Mouse (Mus musculus): Measurements from ENCODE around the gene Coro2a. TPM values are rescaled to one million over a fixed set of nuclear protein-coding genes. Genes with fewer than 3 reads are reported as not detected.
"Not testable (repeated sequence)": the region's sequence is repeated elsewhere in the genome, so short reads cannot be mapped to it uniquely, and the experiment has no call there.

The Coro2a gene
- polyA plus RNA-seq, 1 experiment from 2014 or later = 5.0 TPM

DNA sequence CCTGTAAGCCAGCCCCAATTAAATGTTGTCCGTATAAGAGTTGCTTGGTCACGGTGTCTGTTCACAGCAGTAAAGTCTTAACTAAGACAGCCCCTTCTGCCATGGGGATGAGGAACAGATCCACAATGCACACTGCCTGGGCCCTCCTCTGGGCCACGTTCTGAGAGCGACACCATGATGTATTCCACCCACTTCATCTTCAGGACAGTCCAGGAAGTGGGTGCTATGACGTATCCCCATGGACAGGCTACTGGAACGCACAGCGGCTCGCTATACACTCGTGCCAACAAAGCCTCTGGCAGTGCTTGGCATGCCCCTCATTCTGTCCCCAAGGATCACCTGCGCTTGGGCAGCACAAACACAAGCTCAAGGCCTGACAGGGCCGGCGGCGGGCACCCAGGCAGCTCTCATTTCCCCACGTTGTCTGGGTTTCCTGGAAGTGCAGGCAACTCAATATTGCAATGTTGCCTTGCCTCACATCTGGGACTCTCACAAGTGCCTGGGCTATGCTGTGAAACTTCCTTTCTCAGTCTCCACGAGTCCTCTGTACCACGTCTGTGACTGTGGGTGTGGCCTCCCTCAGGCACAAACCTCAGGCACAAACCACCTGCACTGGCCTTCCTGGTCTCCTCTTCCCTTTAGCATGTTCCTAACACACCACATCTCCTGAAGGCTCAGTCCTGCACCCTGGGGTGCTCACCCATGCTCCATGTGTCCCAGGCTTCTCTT lies 33.9 kb upstream of the Coro2a start:
- H3K27me3 ChIP-seq (replicated peaks; ENCODE audit: control insufficient read depth, insufficient read depth, low read length) = no peaks in the 10 kb centered on the region
- no peaks in the 10 kb centered on the region for H3K4me1 ChIP-seq (ENCODE audit: control insufficient read depth, insufficient read depth, low read length)
- no peaks in the 10 kb centered on the region for H3K36me3 ChIP-seq (ENCODE audit: control insufficient read depth, insufficient read depth, low read length)
- no peaks in the 10 kb centered on the region for H3K9me3 ChIP-seq (ENCODE audit: control insufficient read depth, low read length)
- H3K4me2 ChIP-seq (ENCODE audit: low read depth, low read length) = no peak overlapping the region
- ATAC-seq (ENCODE audit: low read depth) = no peak
- no peak overlapping the region for H3K9ac ChIP-seq (ENCODE audit: low read depth, low read length)
- 82% methylated on average over 16 of the region's 16 CpGs for WGBS
- H3K4me3 ChIP-seq (ENCODE audit: low read depth, low read length) = no peak overlapping the region
- no peak for DNase-seq (ENCODE audit: low spot score)
- H3K27ac ChIP-seq (replicated peaks; ENCODE audit: low read depth, low read length) = no peak overlapping the region

DNA sequence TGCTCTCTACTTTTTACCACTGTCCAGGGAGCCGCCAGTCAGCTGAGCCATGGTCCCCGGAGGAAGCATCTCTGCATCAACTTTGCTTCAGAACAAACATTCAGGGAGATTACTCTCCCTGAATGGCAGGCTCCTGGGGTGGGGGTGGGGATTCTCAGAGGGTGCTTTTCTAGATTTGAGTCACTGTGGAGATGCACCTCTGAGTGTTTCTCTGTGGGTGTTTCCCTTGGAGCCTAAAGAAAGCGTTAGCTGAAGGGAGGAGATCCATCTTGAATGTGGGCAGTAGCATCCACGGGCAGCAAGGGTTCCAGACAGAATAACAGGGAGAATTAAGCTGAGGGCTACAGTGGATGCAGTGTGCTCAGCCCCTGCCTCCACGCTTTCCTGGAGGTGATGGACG lies 32.9 kb upstream of the Coro2a start:
- Histone ChIP-seq H3K27me3 (replicated peaks; ENCODE audit: control insufficient read depth, insufficient read depth, low read length) (no peaks in the 10 kb centered on the region), H3K4me2 (ENCODE audit: low read depth, low read length) (no peak overlapping the region), H3K27ac (replicated peaks; ENCODE audit: low read depth, low read length) (no peak overlapping the region), H3K4me3 (ENCODE audit: low read depth, low read length) (no peak overlapping the region), H3K9ac (ENCODE audit: low read depth, low read length) (no peak overlapping the region), H3K4me1 (ENCODE audit: control insufficient read depth, insufficient read depth, low read length) (no peaks in the 10 kb centered on the region), H3K36me3 (ENCODE audit: control insufficient read depth, insufficient read depth, low read length) (no peaks in the 10 kb centered on the region), H3K9me3 (ENCODE audit: control insufficient read depth, low read length) (no peaks in the 10 kb centered on the region)
- no peak for ATAC-seq (ENCODE audit: low read depth)
- WGBS = 65% methylated on average over 6 of the region's 6 CpGs
- no peak for DNase-seq (ENCODE audit: low spot score)

DNA sequence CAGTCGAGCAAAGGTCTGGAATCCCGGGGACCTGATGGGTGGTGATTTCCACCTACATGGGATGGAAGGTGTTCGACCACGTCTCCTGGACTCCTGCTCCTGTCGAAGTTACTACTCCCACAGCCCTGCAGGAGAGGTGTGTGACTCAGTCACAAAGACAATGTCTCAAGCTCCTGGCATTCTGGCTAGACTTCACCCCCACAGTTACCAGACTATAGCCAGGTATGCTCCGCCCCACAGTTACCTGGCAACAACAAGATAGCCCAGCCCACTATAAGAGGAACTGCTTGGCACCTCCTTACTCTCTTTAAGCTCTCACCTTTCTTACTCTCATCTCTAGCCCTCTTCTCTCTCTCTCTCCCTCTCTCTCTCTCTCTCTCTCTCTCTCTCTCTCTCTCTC lies 31.6 kb upstream of the Coro2a start:
- not testable (repeated sequence) for H3K9ac ChIP-seq (ENCODE audit: low read depth, low read length); H3K27ac ChIP-seq (replicated peaks; ENCODE audit: low read depth, low read length); ATAC-seq (ENCODE audit: low read depth); H3K27me3 ChIP-seq (replicated peaks; ENCODE audit: control insufficient read depth, insufficient read depth, low read length); H3K4me1 ChIP-seq (ENCODE audit: control insufficient read depth, insufficient read depth, low read length); H3K4me2 ChIP-seq (ENCODE audit: low read depth, low read length); H3K4me3 ChIP-seq (ENCODE audit: low read depth, low read length); H3K9me3 ChIP-seq (ENCODE audit: control insufficient read depth, low read length); DNase-seq (ENCODE audit: low spot score); H3K36me3 ChIP-seq (ENCODE audit: control insufficient read depth, insufficient read depth, low read length)
- 63% methylated on average over 5 of the region's 6 CpGs for WGBS

GRCm38 (mm10) chr4:46632465-46632864 lies 30.5 kb upstream of the Coro2a start:
- ATAC-seq (ENCODE audit: low read depth) (no peak), DNase-seq (ENCODE audit: low spot score) (no peak)
- no peak overlapping the region for H3K9ac ChIP-seq (ENCODE audit: low read depth, low read length)
- H3K27me3 ChIP-seq (replicated peaks; ENCODE audit: control insufficient read depth, insufficient read depth, low read length) = no peaks in the 10 kb centered on the region
- no peak overlapping the region for H3K4me2 ChIP-seq (ENCODE audit: low read depth, low read length)
- H3K4me1 ChIP-seq (ENCODE audit: control insufficient read depth, insufficient read depth, low read length) = no peaks in the 10 kb centered on the region
- H3K4me3 ChIP-seq (ENCODE audit: low read depth, low read length) = no peak overlapping the region
- WGBS = 57% methylated on average over 2 of the region's 2 CpGs
- H3K36me3 ChIP-seq (ENCODE audit: control insufficient read depth, insufficient read depth, low read length) = no peaks in the 10 kb centered on the region
- H3K9me3 ChIP-seq (ENCODE audit: control insufficient read depth, low read length) = no peaks in the 10 kb centered on the region
- H3K27ac ChIP-seq (replicated peaks; ENCODE audit: low read depth, low read length) = no peak overlapping the region

DNA sequence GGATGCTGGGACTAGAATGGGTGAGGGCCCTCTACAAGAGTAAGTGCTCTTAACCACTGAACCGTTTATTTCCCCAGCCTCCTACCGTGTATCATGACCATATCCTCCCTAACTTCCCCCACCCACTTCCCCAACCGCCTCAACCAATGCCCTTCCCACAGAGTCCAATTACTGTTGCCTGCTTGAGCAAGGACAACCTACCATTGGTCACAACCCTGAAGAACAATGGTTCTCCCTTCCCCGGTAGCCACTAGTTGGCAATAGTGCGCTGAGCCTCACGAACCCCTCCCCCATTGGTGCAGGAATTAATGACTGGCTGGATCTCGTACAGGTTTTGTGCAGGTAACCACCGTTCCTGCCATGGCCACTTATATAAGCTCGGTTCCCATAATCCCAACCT lies 28.4 kb upstream of the Coro2a start:
- 55% methylated on average over 9 of the region's 9 CpGs for WGBS
- ATAC-seq (ENCODE audit: low read depth) (no peak), DNase-seq (ENCODE audit: low spot score) (no peak)
- H3K27ac ChIP-seq (replicated peaks; ENCODE audit: low read depth, low read length) = no peak overlapping the region
- H3K9me3 ChIP-seq (ENCODE audit: control insufficient read depth, low read length) = no peaks in the 10 kb centered on the region
- no peaks in the 10 kb centered on the region for H3K27me3 ChIP-seq (replicated peaks; ENCODE audit: control insufficient read depth, insufficient read depth, low read length)
- no peak overlapping the region for H3K9ac ChIP-seq (ENCODE audit: low read depth, low read length)
- no peaks in the 10 kb centered on the region for H3K36me3 ChIP-seq (ENCODE audit: control insufficient read depth, insufficient read depth, low read length)
- H3K4me2 ChIP-seq (ENCODE audit: low read depth, low read length) = no peak overlapping the region
- H3K4me1 ChIP-seq (ENCODE audit: control insufficient read depth, insufficient read depth, low read length) = no peaks in the 10 kb centered on the region
- no peak overlapping the region for H3K4me3 ChIP-seq (ENCODE audit: low read depth, low read length)

- Histone ChIP-seq H3K4me2 (ENCODE audit: low read depth, low read length) (no peak overlapping the region), H3K4me1 (ENCODE audit: control insufficient read depth, insufficient read depth, low read length) (no peaks in the 10 kb centered on the region), H3K9ac (ENCODE audit: low read depth, low read length) (no peak overlapping the region), H3K27ac (replicated peaks; ENCODE audit: low read depth, low read length) (no peak overlapping the region), H3K36me3 (ENCODE audit: control insufficient read depth, insufficient read depth, low read length) (no peaks in the 10 kb centered on the region), H3K27me3 (replicated peaks; ENCODE audit: control insufficient read depth, insufficient read depth, low read length) (no peaks in the 10 kb centered on the region), H3K4me3 (ENCODE audit: low read depth, low read length) (no peak overlapping the region), H3K9me3 (ENCODE audit: control insufficient read depth, low read length) (no peaks in the 10 kb centered on the region)
- DNase-seq (ENCODE audit: low spot score) (no peak), ATAC-seq (ENCODE audit: low read depth) (no peak)
- 35% methylated on average over 9 of the region's 9 CpGs for WGBS
Observed at GRCm38 (mm10) chr4:46628873-46629272, 26.9 kb upstream of the Coro2a start.

DNA sequence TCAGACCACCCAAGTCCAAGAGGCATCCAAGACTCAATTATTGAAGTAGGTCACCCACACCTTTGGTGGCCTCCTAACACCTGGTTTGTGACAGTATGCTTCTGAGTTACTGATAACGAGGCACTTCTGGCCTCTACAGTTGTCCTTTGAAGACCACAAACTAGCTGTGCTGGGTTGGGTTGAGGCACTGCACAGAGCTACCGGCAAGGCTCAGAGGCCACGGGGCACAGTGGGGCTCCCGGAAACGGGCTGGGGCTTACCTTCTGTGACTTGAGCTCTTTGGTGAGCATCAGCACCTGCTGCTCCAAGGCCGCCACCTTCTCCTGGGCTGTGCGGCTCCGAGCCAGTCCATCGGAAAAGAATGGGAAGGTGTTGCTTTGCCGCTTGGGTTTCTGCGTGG lies 26.1 kb upstream of the Coro2a start:
- Histone ChIP-seq H3K4me2 (ENCODE audit: low read depth, low read length) (no peak overlapping the region), H3K9ac (ENCODE audit: low read depth, low read length) (no peak overlapping the region), H3K4me3 (ENCODE audit: low read depth, low read length) (no peak overlapping the region), H3K36me3 (ENCODE audit: control insufficient read depth, insufficient read depth, low read length) (no peaks in the 10 kb centered on the region), H3K9me3 (ENCODE audit: control insufficient read depth, low read length) (no peaks in the 10 kb centered on the region), H3K4me1 (ENCODE audit: control insufficient read depth, insufficient read depth, low read length) (no peaks in the 10 kb centered on the region), H3K27me3 (replicated peaks; ENCODE audit: control insufficient read depth, insufficient read depth, low read length) (no peaks in the 10 kb centered on the region), H3K27ac (replicated peaks; ENCODE audit: low read depth, low read length) (no peak overlapping the region)
- ATAC-seq (ENCODE audit: low read depth) (no peak), DNase-seq (ENCODE audit: low spot score) (no peak)
- 80% methylated on average over 11 of the region's 11 CpGs for WGBS

DNA sequence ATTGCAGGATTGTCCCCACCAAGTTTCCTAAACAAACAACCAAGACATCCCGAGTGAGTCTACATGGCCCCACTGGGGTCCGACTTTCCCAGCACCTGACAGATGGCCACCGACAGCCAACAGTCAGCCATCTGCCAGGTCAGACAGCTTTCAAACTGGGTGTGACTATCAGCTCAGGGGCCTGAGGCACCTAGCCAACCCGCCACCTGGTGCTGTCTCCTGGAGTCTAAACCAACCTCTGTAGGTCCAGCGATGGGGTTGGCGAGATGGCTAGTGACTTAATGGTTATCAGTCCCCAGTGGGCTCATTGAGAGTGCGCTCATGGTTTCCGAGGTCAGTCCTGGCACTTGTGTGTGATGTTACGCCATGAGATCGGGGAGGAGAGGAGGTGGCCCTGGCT lies 23.1 kb upstream of the Coro2a start:
- WGBS = 84% methylated on average over 10 of the region's 10 CpGs

GRCm38 (mm10) chr4:46623007-46623406 lies 21.0 kb upstream of the Coro2a start:
- Histone ChIP-seq H3K9ac (ENCODE audit: low read depth, low read length) (no peak overlapping the region), H3K27ac (replicated peaks; ENCODE audit: low read depth, low read length) (no peak overlapping the region), H3K36me3 (ENCODE audit: control insufficient read depth, insufficient read depth, low read length) (no peaks in the 10 kb centered on the region), H3K9me3 (ENCODE audit: control insufficient read depth, low read length) (no peaks in the 10 kb centered on the region), H3K4me3 (ENCODE audit: low read depth, low read length) (no peak overlapping the region), H3K4me1 (ENCODE audit: control insufficient read depth, insufficient read depth, low read length) (no peaks in the 10 kb centered on the region), H3K27me3 (replicated peaks; ENCODE audit: control insufficient read depth, insufficient read depth, low read length) (no peaks in the 10 kb centered on the region), H3K4me2 (ENCODE audit: low read depth, low read length) (no peak overlapping the region)
- 86% methylated on average over 5 of the region's 5 CpGs for WGBS
- DNase-seq (ENCODE audit: low spot score) (no peak), ATAC-seq (ENCODE audit: low read depth) (no peak)

More for the DNA sequence above, 23.1 kb upstream of the Coro2a start:
- H3K9me3 ChIP-seq (ENCODE audit: control insufficient read depth, low read length) = no peaks in the 10 kb centered on the region
- H3K9ac ChIP-seq (ENCODE audit: low read depth, low read length) = no peak overlapping the region
- H3K4me3 ChIP-seq (ENCODE audit: low read depth, low read length) = no peak overlapping the region
- no peak overlapping the region for H3K4me2 ChIP-seq (ENCODE audit: low read depth, low read length)
- no peaks in the 10 kb centered on the region for H3K4me1 ChIP-seq (ENCODE audit: control insufficient read depth, insufficient read depth, low read length)
- DNase-seq (ENCODE audit: low spot score) = no peak
- no peak for ATAC-seq (ENCODE audit: low read depth)
- H3K36me3 ChIP-seq (ENCODE audit: control insufficient read depth, insufficient read depth, low read length) = no peaks in the 10 kb centered on the region
- H3K27ac ChIP-seq (replicated peaks; ENCODE audit: low read depth, low read length) = no peak overlapping the region
- H3K27me3 ChIP-seq (replicated peaks; ENCODE audit: control insufficient read depth, insufficient read depth, low read length) = no peaks in the 10 kb centered on the region

Data from embryonic facial prominence, embryonic 14.5 days (tissue).